ENCODE assay signal across 29 mouse cellular contexts in the genomic region with DNA sequence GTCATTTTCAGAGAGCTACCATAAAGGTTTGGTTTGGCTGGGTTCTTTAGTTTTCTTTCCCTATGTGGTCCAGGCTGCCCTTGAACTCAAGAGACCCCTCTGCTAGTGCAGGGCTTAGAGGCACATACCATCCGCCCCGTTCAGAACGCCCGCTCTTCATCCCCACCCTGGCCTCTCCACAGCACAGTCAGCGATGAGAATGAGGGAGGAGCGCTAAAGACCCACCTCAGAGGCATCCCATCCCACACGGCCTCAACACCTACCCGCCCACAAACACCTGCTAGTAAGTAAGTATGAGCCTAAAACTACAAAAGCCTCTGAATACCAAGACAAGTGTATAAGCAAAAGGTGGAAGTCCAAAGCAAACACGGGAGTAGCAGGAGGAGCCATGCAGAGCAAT. TPM values are rescaled to one million over a fixed set of nuclear protein-coding genes. Genes with fewer than 3 reads are reported as not detected.
A peak's percentile ranks its signal among the peaks of the same experiment; 100 is the strongest.
DNase-seq lines count a peak whose midpoint lies in the region; ATAC-seq and TF ChIP-seq lines count a peak whose summit lies in the region.
"Had no signal": no experiment of that assay in that cellular context is flagged by ENCODE, and none has a peak within 500 bp of the region (broad histone marks: within the 10 kb centered on the region; RNA-seq: fewer than 3 reads in every experiment).

No protein-coding gene starts in this region.

- no peak for TF ChIP-seq POLR2A in heart, adult 2 months (IDR thresholded peaks at IDR 0.05; ENCODE audit: insufficient read depth, low read depth, low read length)
- no peak for TF ChIP-seq POLR2A in thymus, adult 2 months (IDR thresholded peaks at IDR 0.05; ENCODE audit: control insufficient read depth, extremely low read depth, insufficient read depth, low read length, poor library complexity)

- no peak overlapping the region for H3K9ac ChIP-seq in heart, adult 2 months (ENCODE audit: low read depth, low read length)
- H3K9ac ChIP-seq in hindbrain, embryonic 14.5 days: no peak overlapping the region
- H3K9ac ChIP-seq: forebrain, embryonic 13.5 days; heart, embryonic 12.5 days; heart, embryonic 15.5 days; hindbrain, embryonic 13.5 days had no signal

- H3K27me3 ChIP-seq in heart, adult 2 months (ENCODE audit: control insufficient read depth, insufficient read depth, low read length): no peaks in the 10 kb centered on the region
- no peaks in the 10 kb centered on the region for H3K27me3 ChIP-seq in thymus, adult 2 months (ENCODE audit: control insufficient read depth, insufficient read depth, low read length)
- H3K27me3 ChIP-seq in hindbrain, embryonic 14.5 days (ENCODE audit: control insufficient read depth, insufficient read depth, low read length): no peaks in the 10 kb centered on the region
- H3K27me3 ChIP-seq: CH12.LX; forebrain, embryonic 13.5 days; heart, embryonic 12.5 days; heart, embryonic 15.5 days; hindbrain, embryonic 13.5 days had no signal

- DNase-seq in heart, adult 11 months: peak; percentile 80
- no peak for DNase-seq in heart, adult 2 months
- peak; percentile 32 for DNase-seq in thymus, adult 2 months
- DNase-seq in thymus, postnatal 14 days: peak; percentile 52
- peak; percentile 45 for DNase-seq in thymus, postnatal 4 days
- DNase-seq in hindbrain, embryonic 14.5 days (ENCODE audit: low spot score): no peak
- DNase-seq in MN1 (ENCODE audit: low spot score): no peak
- DNase-seq: adrenal gland, postnatal 10 days; adrenal gland, postnatal 36 days; B cell, adult 2 months; cerebellum, adult 18-20 months; cerebellum, adult 9-10 months; cerebellum, postnatal 14 days; gastrocnemius, postnatal 25 days; heart, postnatal 10 days; heart, postnatal 36 days had no signal

- no peak for TF ChIP-seq CTCF in heart, adult 2 months (IDR thresholded peaks at IDR 0.05)
- no peak for TF ChIP-seq CTCF in thymus, adult 2 months (IDR thresholded peaks at IDR 0.05; ENCODE audit: borderline replicate concordance, control insufficient read depth, extremely low read depth, insufficient read depth, low read length, poor library complexity)

- H3K4me3 ChIP-seq in heart, adult 2 months: no peak overlapping the region
- H3K4me3 ChIP-seq in thymus, adult 2 months (ENCODE audit: control insufficient read depth, insufficient read depth, low read length): no peak overlapping the region
- no peak overlapping the region for H3K4me3 ChIP-seq in hindbrain, embryonic 14.5 days (replicated peaks; ENCODE audit: low read length)
- H3K4me3 ChIP-seq: forebrain, embryonic 10.5 days; forebrain, embryonic 13.5 days; heart, embryonic 12.5 days; heart, embryonic 15.5 days; hindbrain, embryonic 10.5 days; hindbrain, embryonic 13.5 days had no signal

- H3K79me2 ChIP-seq in heart, adult 2 months (replicated peaks; ENCODE audit: control insufficient read depth, insufficient read depth, low read length): peaks cover 9% of the 10 kb centered on the region

- no peak for TF ChIP-seq EP300 in heart, adult 2 months (IDR thresholded peaks at IDR 0.05; ENCODE audit: insufficient read depth, low read depth, low read length)

- H3K9me3 ChIP-seq in hindbrain, embryonic 14.5 days (ENCODE audit: control insufficient read depth, low read length): no peaks in the 10 kb centered on the region
- H3K9me3 ChIP-seq: forebrain, embryonic 10.5 days; forebrain, embryonic 13.5 days; G1E; heart, embryonic 12.5 days; heart, embryonic 15.5 days; hindbrain, embryonic 10.5 days; hindbrain, embryonic 13.5 days had no signal

- no peaks in the 10 kb centered on the region for H3K4me1 ChIP-seq in heart, adult 2 months (ENCODE audit: control insufficient read depth, insufficient read depth, low read length)
- H3K4me1 ChIP-seq in thymus, adult 2 months (replicated peaks; ENCODE audit: control insufficient read depth, insufficient read depth, low read length): no peaks in the 10 kb centered on the region; the same call in 1 of the 2 replicates
- H3K4me1 ChIP-seq in hindbrain, embryonic 14.5 days (replicated peaks; ENCODE audit: control insufficient read depth, insufficient read depth, low read length): no peaks in the 10 kb centered on the region
- H3K4me1 ChIP-seq: forebrain, embryonic 10.5 days; forebrain, embryonic 13.5 days; heart, embryonic 12.5 days; heart, embryonic 15.5 days; hindbrain, embryonic 10.5 days; hindbrain, embryonic 13.5 days had no signal

- no peak for ATAC-seq in hindbrain, embryonic 14.5 days (ENCODE audit: low FRiP score)
- ATAC-seq: forebrain, embryonic 13.5 days; forebrain, embryonic 16.5 days; hindbrain, postnatal 0 days; inflammation-experienced regulatory T-cells, adult 6 months had no signal

- H3K36me3 ChIP-seq in heart, adult 2 months (ENCODE audit: control insufficient read depth, insufficient read depth, low read length): no peaks in the 10 kb centered on the region; the same call in 1 of the 2 replicates
- H3K36me3 ChIP-seq in thymus, adult 2 months (ENCODE audit: control insufficient read depth, insufficient read depth, low read length): peaks cover 34% of the 10 kb centered on the region
- peaks cover 56% of the 10 kb centered on the region for H3K36me3 ChIP-seq in hindbrain, embryonic 14.5 days (replicated peaks; ENCODE audit: control insufficient read depth, insufficient read depth)

- intact Hi-C loops in heart, adult 2 months (cut with DNase I): no loop called here

- H3K27ac ChIP-seq in heart, adult 2 months: no peak overlapping the region
- H3K27ac ChIP-seq in thymus, adult 2 months (ENCODE audit: control insufficient read depth, insufficient read depth, low read length): no peak overlapping the region
- H3K27ac ChIP-seq in hindbrain, embryonic 14.5 days: no peak overlapping the region
- H3K27ac ChIP-seq: forebrain, embryonic 10.5 days; forebrain, embryonic 13.5 days; heart, embryonic 15.5 days; hindbrain, embryonic 10.5 days; hindbrain, embryonic 13.5 days; hindbrain, postnatal 0 days had no signal

- no peak overlapping the region for H3K4me2 ChIP-seq in hindbrain, embryonic 14.5 days (replicated peaks)
- H3K4me2 ChIP-seq: forebrain, embryonic 13.5 days; heart, embryonic 12.5 days; heart, embryonic 15.5 days; hindbrain, embryonic 13.5 days had no signal

- WGBS in heart, adult 2 months: 90% methylated on average over 9 of the region's 9 CpGs
- 35% methylated on average over 9 of the region's 9 CpGs for WGBS in thymus, adult 2 months
- 95% methylated on average over 9 of the region's 9 CpGs for WGBS in hindbrain, embryonic 14.5 days

RNA-seq across cellular contexts. Expression of a gene that starts 15.8 kb away (rescaled TPM):
- total RNA-seq in heart, adult 2 months (2021): 10 to 100 TPM; 42.7 to 56.9 TPM
- 6.7 and 21.8 TPM in 2 replicates for polyA plus RNA-seq in heart, adult 2 months (2012; rRNA removed)
- 7.0 and 8.7 TPM in 2 replicates for polyA plus RNA-seq in thymus, adult 2 months (2012; rRNA removed)
- 35.0 and 45.0 TPM in 2 replicates for polyA plus RNA-seq in hindbrain, embryonic 14.5 days (2014; fragmentation: Nextera tagmentation; extraction: Ambion mirVana)

RNA-seq across cellular contexts. Expression of a gene that starts 50.7 kb away (rescaled TPM):
- not detected for total RNA-seq in heart, adult 2 months (2021)
- not detected in 2 replicates for polyA plus RNA-seq in heart, adult 2 months (2012; rRNA removed)
- polyA plus RNA-seq in thymus, adult 2 months (2012; rRNA removed): 0.08 TPM in 1 of 2 replicates, not detected in the other
- 6.7 and 10.8 TPM in 2 replicates for polyA plus RNA-seq in hindbrain, embryonic 14.5 days (2014; fragmentation: Nextera tagmentation; extraction: Ambion mirVana)
- total RNA-seq: adrenal gland, adult 18-20 months; adrenal gland, postnatal 10 days; gastrocnemius, postnatal 25 days; heart, adult 8-10 months; heart, postnatal 10 days; heart, postnatal 36 days had no signal
- polyA plus RNA-seq: forebrain, embryonic 10.5 days; G1E; heart, embryonic 12.5 days; heart, embryonic 15.5 days; inflammation-experienced regulatory T-cells, adult 6 months had no signal

Comparison
In these comparisons a context has a peak if more than half of its experiments do, and no peak if none do; other contexts are left out.
1. DNase-seq: peak in heart, adult 11 months (single experiment), thymus, adult 2 months (single experiment), thymus, postnatal 14 days (single experiment) and thymus, postnatal 4 days (single experiment); none in heart, adult 2 months (0 of 2), hindbrain, embryonic 14.5 days (single experiment) and MN1 (single experiment).